Mouse (Mus musculus) ES-E14 (cell line): ENCODE results near the gene Paf1. TPM values are rescaled to one million over a fixed set of nuclear protein-coding genes. Genes with fewer than 3 reads are reported as not detected.

Source experiments
- DNase-seq: peaks from one replicate; pipeline ENCODE4 v3.0.0-alpha.2; 2013; ENCODE audit warnings: low read depth, low spot score
- H3K27ac ChIP-seq: 2 replicates; pipeline ENCODE4 v1.5.1; 2012; ENCODE audit warnings: low read depth, mild to moderate bottlenecking, low read length, moderate library complexity, mixed read lengths; ENCODE audit not compliant: poor library complexity, insufficient read depth, severe bottlenecking
- H3K36me3 ChIP-seq: 2 replicates; pipeline ENCODE4 v1.6.1; 2012; ENCODE audit warnings: mild to moderate bottlenecking, low read length, moderate library complexity, mixed read lengths; ENCODE audit not compliant: control insufficient read depth, poor library complexity, insufficient read depth, severe bottlenecking
- H3K4me1 ChIP-seq, 2 experiments: fragments of 150-350 bp in 1 of 2; sonication (generic) in 1 of 2; 2 replicates each; pipeline ENCODE4 v1.6.1; 2012; ENCODE audit warnings: low read length in 2 of 2, mild to moderate bottlenecking in 1 of 2, mixed read lengths in 1 of 2; ENCODE audit not compliant: control insufficient read depth in 2 of 2, insufficient read depth in 2 of 2, poor library complexity in 1 of 2
- H3K4me3 ChIP-seq, 2 experiments: fragments of 150-350 bp in 1 of 2; sonication (generic) in 1 of 2; 2 replicates each; pipeline ENCODE4 v1.5.1; 2012; ENCODE audit warnings: low read length in 2 of 2, low read depth in 1 of 2, mild to moderate bottlenecking in 1 of 2, mixed read lengths in 1 of 2; ENCODE audit not compliant: insufficient read depth in 1 of 2, poor library complexity in 1 of 2, severe bottlenecking in 1 of 2
- H3K9ac ChIP-seq: 2 replicates; pipeline ENCODE4 v1.6.1; 2012; ENCODE audit warnings: low read depth, mild to moderate bottlenecking, low read length, mixed read lengths; ENCODE audit not compliant: poor library complexity, insufficient read depth, severe bottlenecking
- H3K9me3 ChIP-seq: fragments of 150-350 bp; sonication (generic); 2 replicates; pipeline ENCODE4 v1.6.1; 2012; ENCODE audit warnings: low read depth, mild to moderate bottlenecking, low read length; ENCODE audit not compliant: control insufficient read depth, insufficient read depth
- CHD2 ChIP-seq: IDR thresholded peaks from 2 replicates; pipeline ENCODE4 v1.6.1; 2014; ENCODE audit warnings: mild to moderate bottlenecking, low read depth, low read length, inconsistent platforms
- HCFC1 ChIP-seq: IDR thresholded peaks from 2 replicates; pipeline ENCODE4 v1.6.1; 2012; ENCODE audit warnings: low read length, inconsistent platforms, borderline replicate concordance; ENCODE audit not compliant: insufficient read depth
- MAFK ChIP-seq: IDR thresholded peaks from 2 replicates; pipeline ENCODE4 v1.6.1; 2014; ENCODE audit warnings: mild to moderate bottlenecking, low read depth, low read length, inconsistent platforms; ENCODE audit not compliant: insufficient read depth
- ZC3H11A ChIP-seq: IDR thresholded peaks from 2 replicates; pipeline ENCODE4 v1.6.1; 2012; ENCODE audit warnings: low read depth, mild to moderate bottlenecking, inconsistent platforms, low read length, borderline replicate concordance
- ZNF384 ChIP-seq: IDR thresholded peaks from 2 replicates; pipeline ENCODE4 v1.6.1; 2012; ENCODE audit warnings: low read depth, low read length, inconsistent platforms
- in situ Hi-C, 2 experiments: fragments of 600-800 bp; cut with MboI; formaldehyde crosslinking; loops; one replicate each; pipeline ENCODE4 v1.15.1; 2025; ENCODE audit warnings: low sequenced_read_pairs in 2 of 2, inconsistent platforms in 1 of 2; ENCODE audit not compliant: unreplicated experiment in 2 of 2
- total RNA-seq: library from RNA; depleted of rRNA; stranded (reverse); fragments of 300-350 nt; gene quantifications from 2 replicates; pipeline ENCODE4 v1.2.3, GENCODE M21; 2012

Gene Paf1
- total RNA-seq, 1 experiment = 83.9 TPM

DNA sequence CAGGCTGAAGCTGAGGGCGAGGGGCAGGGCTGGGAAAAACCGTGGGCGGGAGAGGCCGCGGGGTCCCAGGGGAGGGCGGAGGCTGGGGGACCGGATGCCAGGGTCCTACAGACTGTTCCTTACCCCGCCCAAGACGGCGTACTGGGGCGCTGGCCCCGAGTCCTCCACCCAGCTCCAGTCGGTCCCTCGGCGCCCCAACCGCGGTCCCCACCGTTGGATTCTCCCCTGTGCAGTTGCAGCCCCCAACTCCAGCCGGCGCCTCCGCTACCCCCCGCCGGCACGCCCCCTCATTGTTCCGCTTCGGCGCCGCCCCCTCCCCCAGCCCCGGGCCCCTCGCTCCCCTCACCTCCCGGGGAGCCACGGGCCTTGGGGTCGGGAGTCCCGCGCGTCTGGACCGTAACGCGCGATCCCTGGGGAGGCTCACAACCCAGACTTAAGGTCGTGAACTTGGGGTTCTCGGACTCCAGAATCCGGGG, 21.2 kb upstream of the Paf1 start:
- H3K9ac ChIP-seq = peak overlapping the region; percentile 91
- peak overlapping the region; percentile 83 to 87 for H3K4me3 ChIP-seq
- no peak for DNase-seq
- in situ Hi-C loops = no loop called here
- H3K36me3 ChIP-seq = peaks cover 15% of the 10 kb centered on the region; the same call in 1 of the 2 replicates
- H3K4me1 ChIP-seq = peaks cover 0 to 9% of the 10 kb centered on the region in 2 experiments; a peak in 2 of 4 replicates
- H3K27ac ChIP-seq = 0 out of 2 replicates have a peak overlapping the region, but pooled peaks have one; percentile 21
- no peaks in the 10 kb centered on the region for H3K9me3 ChIP-seq
- TF ChIP-seq CHD2 (no peak), HCFC1 (no peak), MAFK (no peak), ZNF384 (no peak), ZC3H11A (no peak)

- TF ChIP-seq CHD2 (no peak; the same call in 1 of the 2 replicates), ZC3H11A (no peak), MAFK (peak; percentile 80), HCFC1 (peak; percentile 65), ZNF384 (no peak)
- H3K9me3 ChIP-seq = no peaks in the 10 kb centered on the region
- peak within 1 kb of the TSS; percentile 78 for H3K27ac ChIP-seq
- H3K36me3 ChIP-seq = peaks cover 18% of the 10 kb centered on the region
- peak within 1 kb of the TSS; percentile 91 for H3K9ac ChIP-seq
- peaks cover 0 to 12% of the 10 kb centered on the region in 2 experiments; a peak in 2 of 4 replicates for H3K4me1 ChIP-seq
- in situ Hi-C loops = no loop called here
- peak; percentile 99 for DNase-seq
- peak within 1 kb of the TSS; percentile 83 to 87 for H3K4me3 ChIP-seq
Observed at GRCm38 (mm10) chr7:28372251-28373108, 20.3 kb upstream of the Paf1 start, which contains the start of gene Plekhg2. Plekhg2 (minus strand) TSS chr7:28372599.

GRCm38 (mm10) chr7:28373131-28373581, 19.6 kb upstream of the Paf1 start:
- peak; percentile 80 for TF ChIP-seq ZC3H11A
- no peak for TF ChIP-seq CHD2
- TF ChIP-seq ZNF384 = peak; percentile 78
- TF ChIP-seq MAFK = no peak
- in situ Hi-C loops = no loop called here
- DNase-seq = no peak
- Histone ChIP-seq H3K4me3 (peak overlapping the region; percentile 66 to 73), H3K4me1 (peaks cover 0 to 13% of the 10 kb centered on the region in 2 experiments; a peak in 2 of 4 replicates), H3K27ac (peak overlapping the region; percentile 78), H3K9me3 (no peaks in the 10 kb centered on the region), H3K36me3 (peaks cover 19% of the 10 kb centered on the region), H3K9ac (peak overlapping the region; percentile 71; the same call in 1 of the 2 replicates)

GRCm38 (mm10) chr7:28373891-28374495, 18.8 kb upstream of the Paf1 start:
- Histone ChIP-seq H3K9ac (peak overlapping the region; percentile 1; the same call in 1 of the 2 replicates), H3K4me3 (no peak overlapping the region), H3K9me3 (no peaks in the 10 kb centered on the region), H3K4me1 (peaks cover 0 to 13% of the 10 kb centered on the region in 2 experiments; a peak in 2 of 4 replicates), H3K36me3 (peaks cover 13% of the 10 kb centered on the region), H3K27ac (no peak overlapping the region)
- in situ Hi-C loops = no loop called here
- TF ChIP-seq ZNF384 (no peak), CHD2 (no peak), ZC3H11A (no peak), MAFK (no peak), HCFC1 (no peak)
- no peak for DNase-seq
